Mouse (Mus musculus): ENCODE measurements around the gene Raver2. TPM values are rescaled to one million over a fixed set of nuclear protein-coding genes. Genes with fewer than 3 reads are reported as not detected.
A peak's percentile ranks its signal among the peaks of the same experiment; 100 is the strongest.

Raver2 gene
- 1 to 10 TPM; 3.0 to 3.2 TPM for total RNA-seq (2021)

- intact Hi-C loops (cut with DNase I): loop anchor here (1.0 kb wide), 1 partner anchor 73 kb away; no protein-coding TSS in a partner anchor
- DNase-seq: peak; percentile 61 to 66
Observed at GRCm38 (mm10) chr4:101068786-101069153, at the start of gene Raver2. Raver2 (plus strand) TSS chr4:101068983.

- intact Hi-C loops (cut with DNase I): no loop called here
- no peak for DNase-seq
Observed at GRCm38 (mm10) chr4:101020596-101020995, 48.2 kb upstream of the Raver2 start, which contains the start of gene Gm10577. Gm10577 (minus strand) TSS chr4:101020696.

- intact Hi-C loops (cut with DNase I): no loop called here
- DNase-seq: no peak
Observed at GRCm38 (mm10) chr4:101026566-101026965, 42.2 kb upstream of the Raver2 start.

GRCm38 (mm10) chr4:101026995-101027394 is 41.8 kb upstream of the Raver2 start:
- no peak for DNase-seq
- intact Hi-C loops (cut with DNase I): no loop called here

- DNase-seq: no peak
- intact Hi-C loops (cut with DNase I): no loop called here
Observed at GRCm38 (mm10) chr4:101027852-101028411, 40.9 kb upstream of the Raver2 start.

GRCm38 (mm10) chr4:101033047-101033446 is 35.7 kb upstream of the Raver2 start:
- no peak for DNase-seq
- intact Hi-C loops (cut with DNase I): no loop called here

- DNase-seq: no peak
- intact Hi-C loops (cut with DNase I): no loop called here
Observed at GRCm38 (mm10) chr4:101035131-101035530, 33.7 kb upstream of the Raver2 start.

GRCm38 (mm10) chr4:101037156-101037555 is 31.6 kb upstream of the Raver2 start:
- intact Hi-C loops (cut with DNase I): no loop called here

GRCm38 (mm10) chr4:101043691-101044090 is 25.1 kb upstream of the Raver2 start:
- intact Hi-C loops (cut with DNase I): no loop called here
- peak; percentile 46 to 53 for DNase-seq

More at GRCm38 (mm10) chr4:101037156-101037555, 31.6 kb upstream of the Raver2 start:
- DNase-seq: no peak

- no peak for DNase-seq
Observed at GRCm38 (mm10) chr4:101044149-101044548, 24.6 kb upstream of the Raver2 start.

GRCm38 (mm10) chr4:101046576-101046975 is 22.2 kb upstream of the Raver2 start:
- intact Hi-C loops (cut with DNase I): no loop called here
- DNase-seq: peak; percentile 28 to 38

More at GRCm38 (mm10) chr4:101044149-101044548, 24.6 kb upstream of the Raver2 start:
- intact Hi-C loops (cut with DNase I): no loop called here

- peak; percentile 14 to 22 for DNase-seq
- intact Hi-C loops (cut with DNase I): no loop called here
Observed at GRCm38 (mm10) chr4:101062146-101062545, 6.6 kb upstream of the Raver2 start.

GRCm38 (mm10) chr4:101066401-101066800 is 2.4 kb upstream of the Raver2 start:
- intact Hi-C loops (cut with DNase I): no loop called here
- no peak for DNase-seq

- intact Hi-C loops (cut with DNase I): loop anchor here (1.0 kb wide), 1 partner anchor 74 kb away; no protein-coding TSS in a partner anchor
Observed at GRCm38 (mm10) chr4:101069154-101069971, 580 bp downstream of the Raver2 start.

GRCm38 (mm10) chr4:101071570-101071969 is 2.8 kb downstream of the Raver2 start:
- intact Hi-C loops (cut with DNase I): no loop called here
- DNase-seq: no peak

More at GRCm38 (mm10) chr4:101069154-101069971, 580 bp downstream of the Raver2 start:
- DNase-seq: peak; percentile 40 to 51

GRCm38 (mm10) chr4:101076425-101076824 is 7.6 kb downstream of the Raver2 start:
- DNase-seq: no peak
- intact Hi-C loops (cut with DNase I): no loop called here

- intact Hi-C loops (cut with DNase I): no loop called here
- DNase-seq: no peak
Observed at GRCm38 (mm10) chr4:101080016-101080415, 11.2 kb downstream of the Raver2 start.

- intact Hi-C loops (cut with DNase I): no loop called here
- no peak for DNase-seq
Observed at GRCm38 (mm10) chr4:101082176-101082888, 13.5 kb downstream of the Raver2 start.

GRCm38 (mm10) chr4:101084863-101085262 is 16.1 kb downstream of the Raver2 start:
- intact Hi-C loops (cut with DNase I): no loop called here
- no peak for DNase-seq

GRCm38 (mm10) chr4:101086040-101086439 is 17.3 kb downstream of the Raver2 start:
- intact Hi-C loops (cut with DNase I): no loop called here
- DNase-seq: no peak

- DNase-seq: no peak
- intact Hi-C loops (cut with DNase I): no loop called here
Observed at GRCm38 (mm10) chr4:101087721-101088120, 18.9 kb downstream of the Raver2 start.

All from heart, postnatal 10 days (tissue).